Mouse (Mus musculus) stomach, embryonic 15.5 days (tissue): ENCODE measurements around the gene Arl10. TPM values are rescaled to one million over a fixed set of nuclear protein-coding genes. Genes with fewer than 3 reads are reported as not detected.
A peak's percentile ranks its signal among the peaks of the same experiment; 100 is the strongest.

ENCODE experiments used
- ATAC-seq: fragments of 200-750 bp; cut with Nextera tagmentation; 2 replicates; pipeline ENCODE4 v1.8.0; 2017; ENCODE audit warnings: low read depth, moderate number of reproducible peaks, moderate TSS enrichment; ENCODE audit not compliant: insufficient read depth, low FRiP score
- H3K27ac ChIP-seq: fragments of 300-500 bp; sonication (generic); 2 replicates; pipeline ENCODE4 v1.5.1; 2015; ENCODE audit warnings: mild to moderate bottlenecking, inconsistent platforms
- H3K27me3 ChIP-seq: fragments of 300-500 bp; sonication (generic); replicated peaks from 2 replicates; pipeline ENCODE4 v1.6.1; 2015; ENCODE audit warnings: inconsistent platforms
- H3K36me3 ChIP-seq: fragments of 300-500 bp; sonication (generic); 2 replicates; pipeline ENCODE4 v1.6.1; 2015; ENCODE audit warnings: inconsistent platforms
- H3K4me1 ChIP-seq: fragments of 300-500 bp; sonication (generic); 2 replicates; pipeline ENCODE4 v1.6.1; 2015; ENCODE audit warnings: inconsistent platforms
- H3K4me2 ChIP-seq: fragments of 300-500 bp; sonication (generic); 2 replicates; pipeline ENCODE4 v1.6.1; 2015; ENCODE audit warnings: mild to moderate bottlenecking, inconsistent platforms
- H3K4me3 ChIP-seq: fragments of 300-500 bp; sonication (generic); replicated peaks from 2 replicates; pipeline ENCODE4 v1.5.1; 2015; ENCODE audit warnings: inconsistent platforms
- H3K9ac ChIP-seq: fragments of 300-500 bp; sonication (generic); 2 replicates; pipeline ENCODE4 v1.6.1; 2015; ENCODE audit warnings: inconsistent platforms
- H3K9me3 ChIP-seq: fragments of 300-500 bp; sonication (generic); 2 replicates; pipeline ENCODE4 v1.6.1; 2016; ENCODE audit warnings: inconsistent platforms
- WGBS: fragments of 180-500 bp; shearing (Covaris S2); methylation state at CpG from one replicate; pipeline ENCODE4 v1.1.7; 2015; 5-methylcytosine and 5-hydroxymethylcytosine counted together
- polyA plus RNA-seq: library from polyadenylated mRNA; unstranded; fragments of >200 nt; fragmentation: Nextera tagmentation; extraction: Ambion mirVana; gene quantifications from 2 replicates; pipeline ENCODE4 v1.2.1, GENCODE M21; 2015

Gene Arl10
- polyA plus RNA-seq, 1 experiment from 2014 or later = 26.3 TPM

DNA sequence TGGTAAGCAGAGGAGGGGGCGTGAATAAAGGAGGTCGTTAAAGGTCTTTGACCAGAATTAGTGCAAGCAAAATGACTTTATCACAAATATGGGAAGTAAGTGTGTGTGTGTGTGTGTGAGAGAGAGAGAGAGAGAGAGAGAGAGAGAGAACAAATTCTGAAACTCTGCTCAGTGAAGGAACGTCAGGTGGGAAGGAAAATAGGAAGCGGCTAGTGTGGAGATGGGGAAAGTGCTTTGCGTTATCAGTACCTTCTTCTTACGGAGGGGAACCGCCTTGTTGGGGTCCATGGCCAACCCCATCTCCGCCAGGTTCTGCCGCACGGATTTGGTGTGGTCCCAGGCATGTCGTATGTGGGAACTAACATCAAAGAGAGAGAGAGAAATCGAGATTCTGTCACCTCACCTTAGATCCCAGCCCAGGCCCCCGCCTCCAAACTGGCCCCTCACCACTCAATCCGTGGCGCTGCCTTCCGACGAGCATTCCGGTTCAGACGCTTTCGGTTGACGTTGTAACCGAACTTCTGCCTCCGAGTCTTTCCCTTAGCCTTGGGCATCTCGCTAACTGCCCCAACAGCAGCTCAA, 14.7 kb downstream of the Arl10 start:
- Histone ChIP-seq H3K9me3 (no peaks in the 10 kb centered on the region), H3K4me3 (peak overlapping the region; percentile 87), H3K27ac (peak overlapping the region; percentile 41; the same call in 1 of the 2 replicates), H3K4me2 (peak overlapping the region; percentile 72), H3K36me3 (peaks cover 13% of the 10 kb centered on the region), H3K27me3 (no peaks in the 10 kb centered on the region), H3K9ac (peak overlapping the region; percentile 57), H3K4me1 (0 out of 2 replicates have a peak, but pooled peaks cover 6% of the 10 kb centered on the region)
- peak; percentile 25; the same call in 1 of the 2 replicates for ATAC-seq
- under 1% methylated on average over 24 of the region's 24 CpGs for WGBS

DNA sequence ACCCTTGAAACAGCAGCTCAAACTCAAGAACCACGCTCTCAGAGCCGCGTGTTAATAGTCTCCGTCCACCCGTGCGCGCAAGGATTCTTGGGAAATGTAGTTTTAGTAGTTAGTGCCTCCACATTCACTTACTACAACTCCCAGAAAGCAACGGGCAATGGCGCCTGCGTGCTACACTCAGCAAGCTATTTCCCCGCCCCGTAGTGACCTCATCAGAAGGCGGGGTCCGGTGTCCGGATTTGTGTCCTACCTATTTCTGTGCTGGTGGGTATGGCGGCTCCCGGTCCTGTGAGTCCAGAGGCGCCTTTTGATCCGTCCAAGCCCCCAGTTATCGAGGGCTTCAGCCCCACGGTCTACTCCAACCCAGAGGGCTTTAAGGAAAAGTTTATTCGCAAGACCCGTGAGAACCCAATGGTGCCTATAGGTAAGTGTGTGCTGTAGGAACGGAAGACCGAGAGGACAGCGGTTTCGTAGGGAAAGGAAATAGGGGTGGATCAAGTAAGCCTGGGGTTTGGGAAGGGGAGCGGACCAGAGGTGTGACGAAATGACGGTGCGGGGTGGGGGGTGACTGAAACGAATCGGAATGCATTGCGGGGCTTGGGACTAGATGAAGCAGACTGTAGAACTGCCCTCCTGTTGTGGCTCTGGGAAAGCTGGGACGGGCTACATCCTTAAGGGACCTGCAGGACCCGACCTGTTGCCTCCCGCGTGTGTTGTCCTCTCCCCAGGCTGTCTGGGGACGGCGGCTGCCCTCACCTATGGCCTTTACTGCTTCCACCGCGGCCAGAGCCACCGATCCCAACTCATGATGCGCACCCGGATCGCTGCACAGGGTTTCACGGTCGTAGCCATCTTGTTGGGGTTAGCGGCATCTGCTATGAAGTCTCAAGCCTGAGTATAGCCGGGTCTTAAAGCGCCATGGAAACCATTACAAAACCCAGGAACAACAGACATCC, 15.5 kb downstream of the Arl10 start, which contains the start of the genes Nop16 and Higd2a:
Gene Nop16, minus strand, starts transcription at position 95 of the 956 bp plus-strand sequence.
Gene Higd2a, plus strand, starts transcription at position 212 of the 956 bp plus-strand sequence.
- H3K4me1 ChIP-seq = 0 out of 2 replicates have a peak, but pooled peaks cover 6% of the 10 kb centered on the region
- peak within 1 kb of the TSS; percentile 84 for H3K9ac ChIP-seq
- H3K4me3 ChIP-seq = peak within 1 kb of the TSS; percentile 87
- H3K27ac ChIP-seq = peak within 1 kb of the TSS; percentile 89
- peak; percentile 97 for ATAC-seq
- no peaks in the 10 kb centered on the region for H3K9me3 ChIP-seq
- no peaks in the 10 kb centered on the region for H3K27me3 ChIP-seq
- under 1% methylated on average over 51 of the region's 51 CpGs for WGBS
- peaks cover 12% of the 10 kb centered on the region; the same call in 1 of the 2 replicates for H3K36me3 ChIP-seq
- H3K4me2 ChIP-seq = peak within 1 kb of the TSS; percentile 77

DNA sequence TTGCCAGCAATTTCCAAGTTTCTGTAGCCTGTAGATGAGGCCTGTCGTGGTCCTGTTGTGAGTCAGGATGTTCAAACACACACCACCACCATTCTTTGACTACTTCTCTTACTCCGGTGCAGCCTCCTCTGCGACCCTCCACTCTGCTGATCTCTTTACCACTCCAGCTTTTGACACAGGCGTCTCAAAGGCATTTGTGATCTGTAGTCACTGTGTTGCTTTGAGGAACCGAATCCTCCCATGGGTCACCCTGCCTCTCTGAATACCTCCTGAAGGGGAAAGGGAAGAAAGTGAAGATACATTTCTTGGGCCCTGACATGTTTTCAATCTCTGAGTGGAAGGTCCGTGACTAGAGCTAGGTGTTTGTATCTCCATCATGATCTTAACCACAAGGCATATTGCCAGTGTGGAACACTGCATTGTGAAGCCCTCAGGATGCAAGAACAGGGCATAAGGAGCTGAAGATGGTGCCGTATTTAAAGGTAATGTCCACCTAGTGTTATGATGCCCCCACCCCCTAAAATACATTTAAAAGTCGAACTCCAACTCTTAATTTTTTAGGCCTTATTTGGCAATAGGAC, 17.1 kb downstream of the Arl10 start:
- WGBS = 86% methylated on average over 8 of the region's 8 CpGs

DNA sequence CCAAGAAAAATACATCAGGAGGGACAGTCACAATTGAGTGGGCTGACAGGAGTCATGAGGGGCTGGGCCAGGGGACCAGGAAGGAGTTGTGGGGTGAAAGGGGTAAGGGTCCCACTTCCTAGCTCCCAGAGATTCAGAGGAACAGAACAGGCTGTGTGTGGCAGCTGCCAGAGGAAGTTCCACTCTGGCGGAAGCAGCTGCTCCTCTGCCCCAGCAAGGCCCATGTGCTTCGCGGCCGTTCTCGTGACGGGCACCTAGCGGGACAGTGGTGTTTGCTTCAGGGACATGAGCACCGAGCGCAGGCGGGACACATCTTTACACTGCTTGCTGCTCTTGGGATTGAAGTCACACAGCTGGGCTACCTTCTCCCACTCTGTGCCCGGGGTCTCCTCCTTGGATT, 18.8 kb downstream of the Arl10 start:
- H3K4me2 ChIP-seq = no peak overlapping the region
- ATAC-seq = no peak

More for the DNA sequence above, 17.1 kb downstream of the Arl10 start:
- Histone ChIP-seq H3K9ac (no peak overlapping the region), H3K27ac (no peak overlapping the region), H3K4me3 (no peak overlapping the region), H3K27me3 (no peaks in the 10 kb centered on the region), H3K4me2 (no peak overlapping the region), H3K4me1 (0 out of 2 replicates have a peak, but pooled peaks cover 6% of the 10 kb centered on the region), H3K36me3 (peaks cover 2% of the 10 kb centered on the region), H3K9me3 (no peaks in the 10 kb centered on the region)
- no peak for ATAC-seq

DNA sequence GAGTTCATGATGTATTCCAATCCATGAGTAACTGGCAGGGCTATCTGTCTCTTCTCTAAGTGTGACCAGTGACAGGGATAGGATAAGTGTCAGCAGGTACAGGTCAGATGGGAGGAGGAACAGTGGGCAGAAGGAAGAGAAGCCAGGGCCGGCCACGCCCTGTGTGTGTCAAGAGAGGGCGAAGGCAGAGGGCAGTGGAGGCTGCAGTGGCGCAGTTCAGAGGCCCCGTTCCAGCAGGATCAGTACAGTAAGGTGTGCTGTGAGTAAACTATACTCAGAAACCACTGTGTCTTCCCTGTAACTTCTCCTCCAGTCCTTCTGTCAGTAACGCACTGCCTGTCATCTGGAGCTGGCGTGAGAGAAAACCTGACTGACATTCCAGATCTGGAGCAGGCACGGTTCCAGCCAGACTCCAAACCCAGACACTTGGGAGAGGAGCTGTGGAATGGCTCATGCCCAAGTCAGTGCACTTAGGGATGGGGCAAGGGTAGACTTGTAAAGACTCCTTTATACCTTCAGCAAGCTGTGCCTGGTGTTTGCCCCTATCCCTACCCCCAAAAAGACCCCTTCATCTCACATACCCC, 21.4 kb downstream of the Arl10 start:
- ATAC-seq = no peak
- no peak overlapping the region for H3K27ac ChIP-seq

More for the DNA sequence above, 18.8 kb downstream of the Arl10 start:
- no peaks in the 10 kb centered on the region; the same call in 1 of the 2 replicates for H3K36me3 ChIP-seq
- no peak overlapping the region for H3K9ac ChIP-seq
- no peak overlapping the region for H3K4me3 ChIP-seq
- no peak overlapping the region for H3K27ac ChIP-seq
- no peaks in the 10 kb centered on the region for H3K9me3 ChIP-seq
- WGBS = 85% methylated on average over 11 of the region's 11 CpGs
- 0 out of 2 replicates have a peak, but pooled peaks cover 2% of the 10 kb centered on the region for H3K4me1 ChIP-seq
- H3K27me3 ChIP-seq = no peaks in the 10 kb centered on the region

DNA sequence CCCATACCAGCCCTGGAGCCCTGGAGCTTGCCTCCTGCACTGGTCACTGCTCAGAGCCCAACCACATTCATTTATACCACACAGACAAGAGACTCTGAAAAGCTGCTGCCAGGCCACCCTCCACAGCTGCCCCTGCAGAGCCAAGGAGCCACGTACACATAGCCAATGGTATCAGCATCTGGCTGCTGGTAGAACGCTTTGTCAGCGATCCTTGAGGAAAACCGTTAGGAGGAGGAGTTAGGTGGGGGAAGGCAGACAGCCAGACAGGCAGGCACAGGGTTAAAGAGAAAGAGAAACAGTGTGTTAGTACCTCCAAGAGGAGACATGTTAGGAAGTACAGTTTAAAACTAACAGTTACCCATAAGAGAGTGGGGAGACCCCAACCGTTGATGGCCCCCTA, 22.1 kb downstream of the Arl10 start:
- H3K4me1 ChIP-seq = no peaks in the 10 kb centered on the region
- ATAC-seq = no peak
- no peak overlapping the region for H3K27ac ChIP-seq
- no peak overlapping the region for H3K9ac ChIP-seq
- no peaks in the 10 kb centered on the region for H3K9me3 ChIP-seq
- no peaks in the 10 kb centered on the region for H3K27me3 ChIP-seq
- no peak overlapping the region for H3K4me3 ChIP-seq
- no peaks in the 10 kb centered on the region; the same call in 1 of the 2 replicates for H3K36me3 ChIP-seq
- no peak overlapping the region for H3K4me2 ChIP-seq
- 53% methylated on average over 5 of the region's 5 CpGs for WGBS

More for the DNA sequence above, 21.4 kb downstream of the Arl10 start:
- Histone ChIP-seq H3K4me2 (no peak overlapping the region), H3K9me3 (no peaks in the 10 kb centered on the region), H3K27me3 (no peaks in the 10 kb centered on the region), H3K36me3 (no peaks in the 10 kb centered on the region; the same call in 1 of the 2 replicates), H3K4me1 (no peaks in the 10 kb centered on the region), H3K4me3 (no peak overlapping the region), H3K9ac (no peak overlapping the region)
- 76% methylated on average over 8 of the region's 8 CpGs for WGBS

DNA sequence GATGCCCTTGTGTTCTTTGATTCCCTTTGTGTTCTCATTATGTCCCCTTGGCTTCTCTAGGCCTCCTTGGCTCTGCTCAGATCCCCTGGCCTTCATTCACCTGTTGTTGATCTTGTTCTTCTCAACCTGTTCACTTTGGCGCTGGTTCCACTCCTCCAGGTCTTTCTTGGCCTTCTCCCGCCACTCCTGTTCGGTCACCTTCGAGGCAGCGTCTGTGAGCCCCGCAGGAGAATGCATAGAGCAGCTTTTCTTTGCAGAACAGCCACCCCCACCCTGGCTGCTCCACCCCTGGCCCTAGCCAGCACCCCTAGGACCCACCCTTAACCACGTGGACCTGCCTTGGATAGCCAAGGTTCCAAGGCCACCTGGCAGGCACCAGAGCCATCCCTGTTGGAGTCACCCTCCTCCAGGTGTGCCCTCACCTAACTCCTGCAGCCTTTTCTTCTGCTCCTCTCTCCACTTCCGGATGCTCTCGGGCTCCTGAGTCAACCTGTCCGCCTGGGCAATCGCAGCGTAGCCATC, 23.9 kb downstream of the Arl10 start:
- Histone ChIP-seq H3K4me1 (no peaks in the 10 kb centered on the region), H3K4me2 (no peak overlapping the region), H3K36me3 (peaks cover 3% of the 10 kb centered on the region), H3K4me3 (no peak overlapping the region), H3K27ac (no peak overlapping the region), H3K9ac (no peak overlapping the region), H3K9me3 (no peaks in the 10 kb centered on the region), H3K27me3 (no peaks in the 10 kb centered on the region)
- no peak for ATAC-seq
- 84% methylated on average over 12 of the region's 12 CpGs for WGBS

DNA sequence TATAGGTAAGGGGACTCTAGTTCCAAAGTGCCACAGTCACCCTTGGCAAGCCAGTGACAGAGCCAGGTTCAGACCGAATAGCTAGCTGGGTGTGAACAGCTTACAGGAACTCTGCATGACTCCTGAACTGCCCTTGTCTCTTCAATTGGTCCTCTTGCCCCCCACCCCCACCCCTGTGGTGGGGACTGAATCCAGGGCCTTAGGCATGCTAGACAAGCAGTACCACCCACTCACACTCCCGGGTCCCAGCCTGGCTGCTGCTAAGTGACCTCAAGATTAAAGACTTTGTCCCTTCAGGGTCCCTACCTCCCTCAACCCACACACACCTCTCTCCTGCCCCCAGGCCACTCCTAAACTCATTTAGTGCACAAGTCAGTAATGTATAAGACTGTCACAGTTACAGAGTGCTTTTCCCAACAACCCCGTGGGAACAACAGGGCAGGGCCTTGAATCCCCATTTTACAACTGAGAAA, 27.9 kb downstream of the Arl10 start:
- Histone ChIP-seq H3K9ac (no peak overlapping the region), H3K36me3 (peaks cover 3% of the 10 kb centered on the region; the same call in 1 of the 2 replicates), H3K4me2 (no peak overlapping the region), H3K9me3 (no peaks in the 10 kb centered on the region), H3K27ac (no peak overlapping the region), H3K4me1 (no peaks in the 10 kb centered on the region), H3K27me3 (no peaks in the 10 kb centered on the region), H3K4me3 (no peak overlapping the region)
- no peak for ATAC-seq
- 58% methylated on average over 3 of the region's 3 CpGs for WGBS

DNA sequence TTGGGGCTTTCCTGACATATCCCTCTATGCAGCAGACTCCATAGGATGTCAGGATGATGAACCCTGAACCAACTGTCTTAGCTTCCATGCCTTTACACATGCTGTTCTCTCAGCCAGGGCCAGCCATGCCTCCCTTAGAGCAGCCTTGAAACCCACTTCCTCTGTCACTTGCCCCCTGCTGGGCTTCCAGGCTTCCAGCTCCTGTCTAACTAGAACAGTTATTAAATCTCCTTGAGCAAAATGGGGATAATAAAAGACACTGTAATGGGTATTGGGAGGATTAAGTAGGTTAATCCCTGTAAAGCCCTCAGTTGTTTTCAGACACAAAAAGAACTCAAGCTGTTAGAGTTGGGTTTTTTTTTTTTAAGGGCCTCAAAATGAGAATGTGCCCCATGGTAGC, 28.7 kb downstream of the Arl10 start:
- Histone ChIP-seq H3K27me3 (no peaks in the 10 kb centered on the region), H3K27ac (no peak overlapping the region), H3K9ac (no peak overlapping the region), H3K36me3 (peaks cover 3% of the 10 kb centered on the region; the same call in 1 of the 2 replicates), H3K4me3 (no peak overlapping the region), H3K9me3 (no peaks in the 10 kb centered on the region), H3K4me1 (peaks cover under 1% of the 10 kb centered on the region; the same call in 1 of the 2 replicates), H3K4me2 (no peak overlapping the region)
- no peak for ATAC-seq

DNA sequence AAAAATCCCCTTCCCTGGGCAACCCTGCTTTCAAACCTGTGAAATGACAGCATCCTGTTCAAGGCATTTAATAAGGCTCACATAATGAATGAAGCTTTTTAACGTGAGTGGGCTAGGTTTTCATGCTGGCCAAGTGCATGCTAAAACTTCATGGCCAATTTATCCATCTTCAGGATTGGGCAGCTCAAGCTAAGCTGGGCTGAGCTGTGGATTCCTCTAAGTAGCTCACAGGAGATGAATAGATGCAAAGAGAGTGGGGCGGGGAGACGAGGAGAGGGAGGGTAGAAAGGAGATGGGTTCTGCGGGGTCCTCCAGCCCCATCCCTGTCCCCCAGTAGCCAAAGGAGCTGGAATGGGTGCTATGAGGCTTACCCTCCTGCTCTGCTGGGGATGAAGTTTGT, 29.4 kb downstream of the Arl10 start:
- 70% methylated on average over 4 of the region's 4 CpGs for whole genome bisulfite sequencing
- no peak overlapping the region for H3K9ac ChIP-seq
- no peaks in the 10 kb centered on the region for H3K9me3 ChIP-seq

DNA sequence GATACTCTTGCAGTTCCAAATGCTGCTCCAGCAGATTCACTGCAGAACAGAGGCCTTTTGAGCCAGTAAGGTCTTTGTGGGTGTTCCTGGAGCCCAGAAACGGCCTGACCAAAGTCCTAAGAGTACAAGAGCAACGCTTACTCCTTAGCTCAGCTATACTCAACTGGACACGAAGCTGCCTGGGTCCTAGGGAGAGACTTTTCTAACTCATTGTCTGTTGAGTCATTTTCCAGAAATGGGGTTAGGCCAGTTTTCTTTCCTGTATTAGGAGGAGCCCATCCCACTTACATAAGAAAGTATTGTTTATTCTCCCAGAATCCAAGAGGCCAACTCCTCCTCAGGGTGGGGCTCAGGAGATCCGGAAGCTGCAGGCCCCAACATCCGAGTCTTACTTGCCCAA, 30.6 kb downstream of the Arl10 start:
- H3K9ac ChIP-seq = no peak overlapping the region
- H3K4me2 ChIP-seq = no peak overlapping the region
- no peaks in the 10 kb centered on the region for H3K9me3 ChIP-seq
- ATAC-seq = no peak
- H3K4me3 ChIP-seq = no peak overlapping the region
- H3K27me3 ChIP-seq = no peaks in the 10 kb centered on the region
- H3K27ac ChIP-seq = peak overlapping the region; percentile 67
- 61% methylated on average over 5 of the region's 5 CpGs for WGBS
- H3K36me3 ChIP-seq = peaks cover 3% of the 10 kb centered on the region; the same call in 1 of the 2 replicates
- H3K4me1 ChIP-seq = peaks cover 10% of the 10 kb centered on the region; the same call in 1 of the 2 replicates

More for the DNA sequence above, 29.4 kb downstream of the Arl10 start:
- Histone ChIP-seq H3K36me3 (peaks cover 3% of the 10 kb centered on the region; the same call in 1 of the 2 replicates), H3K4me3 (no peak overlapping the region), H3K4me2 (no peak overlapping the region), H3K27ac (no peak overlapping the region), H3K27me3 (no peaks in the 10 kb centered on the region), H3K4me1 (peaks cover 7% of the 10 kb centered on the region; the same call in 1 of the 2 replicates)
- no peak for ATAC-seq
